Mouse (Mus musculus): ENCODE data around the gene Cyp2d26. TPM values are rescaled to one million over a fixed set of nuclear protein-coding genes. Genes with fewer than 3 reads are reported as not detected.
"Not testable (repeated sequence)": the region's sequence is repeated elsewhere in the genome, so short reads cannot be mapped to it uniquely, and the experiment has no call there.

Gene Cyp2d26
- not detected for total RNA-seq (2022)

DNA sequence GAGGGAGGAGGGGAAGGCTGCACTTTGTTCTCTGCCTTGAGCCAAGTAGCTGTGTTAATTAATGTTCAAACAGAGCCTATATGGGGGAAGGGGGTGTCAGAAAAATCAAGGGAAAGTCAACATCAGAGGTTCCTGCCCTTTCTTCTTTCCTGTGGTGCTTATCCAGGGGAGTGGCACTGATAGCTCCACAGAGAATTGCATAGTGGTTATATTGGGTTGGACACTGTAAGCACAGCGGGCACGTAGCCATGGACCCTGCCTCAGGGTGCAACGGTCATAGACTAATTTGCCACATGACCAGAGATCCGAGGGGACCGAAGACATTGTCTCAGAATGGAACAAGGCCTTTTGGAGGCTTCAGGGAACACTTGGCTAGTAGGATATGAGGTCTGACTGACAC lies at the start of gene Cyp2d26:
Cyp2d26 (minus strand) TSS at position 18 of the 400 bp plus-strand sequence.
- no peak for DNase-seq (ENCODE audit: low spot score in 2 of 2)

DNA sequence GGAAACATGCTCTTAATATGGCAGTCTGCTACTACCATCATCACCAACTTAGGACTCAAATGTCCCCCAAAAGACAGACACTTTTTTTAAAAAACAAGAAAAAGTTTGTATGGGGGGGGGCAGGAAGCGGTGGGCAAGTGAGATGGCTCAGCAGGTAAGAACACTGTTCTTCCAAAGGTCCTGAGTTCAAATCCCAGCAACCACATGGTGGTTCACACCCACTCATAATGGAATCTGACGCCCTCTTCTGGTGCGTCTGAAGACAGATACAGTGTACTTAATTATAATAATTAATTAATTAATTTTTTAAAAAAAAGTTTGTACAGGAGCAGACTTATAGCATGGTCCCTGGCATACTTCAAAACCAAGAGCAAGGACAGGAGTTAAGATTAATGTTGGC lies 45.1 kb upstream of the Cyp2d26 start:
- DNase-seq (ENCODE audit: low spot score in 2 of 2): no peak

DNA sequence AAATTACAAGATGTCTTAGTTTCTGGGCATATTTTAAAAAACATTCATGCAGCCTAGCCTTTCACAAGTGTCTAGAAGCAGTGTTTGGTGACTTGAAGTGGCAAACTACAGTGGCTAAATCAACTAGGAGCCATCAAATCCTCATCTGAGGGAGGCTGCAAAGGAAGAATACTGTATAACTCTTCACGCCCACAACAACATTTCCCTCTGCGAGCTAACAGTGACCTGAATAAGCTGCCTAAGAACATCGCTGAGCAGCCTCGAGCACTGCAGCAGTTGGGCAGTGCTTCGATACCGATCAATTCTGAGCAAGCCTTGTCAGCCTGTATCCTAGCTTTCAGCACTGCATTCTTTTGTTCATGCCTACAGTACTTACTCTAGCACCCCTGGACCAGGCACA lies 35.8 kb upstream of the Cyp2d26 start:
- no peak for DNase-seq (ENCODE audit: low spot score in 2 of 2)

DNA sequence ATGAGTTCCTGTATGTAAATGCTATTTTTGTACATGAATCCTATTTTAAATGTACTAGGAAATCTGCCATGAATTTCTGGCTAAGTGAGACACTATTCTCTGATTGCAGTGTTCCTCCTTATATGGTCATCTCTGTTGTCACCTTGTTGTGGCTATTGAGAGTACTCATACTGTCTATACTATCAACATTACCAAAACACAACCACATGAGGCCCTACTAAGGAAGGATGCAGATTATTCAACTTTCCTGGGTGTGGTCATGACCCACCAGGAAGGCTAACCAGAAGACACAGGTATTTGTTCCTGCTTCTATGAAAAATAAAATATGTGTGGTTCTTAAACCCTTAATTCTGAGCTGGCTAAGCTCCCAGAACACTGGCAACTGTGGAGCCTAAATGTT lies 31.8 kb upstream of the Cyp2d26 start:
- DNase-seq (ENCODE audit: low spot score in 2 of 2): no peak

DNA sequence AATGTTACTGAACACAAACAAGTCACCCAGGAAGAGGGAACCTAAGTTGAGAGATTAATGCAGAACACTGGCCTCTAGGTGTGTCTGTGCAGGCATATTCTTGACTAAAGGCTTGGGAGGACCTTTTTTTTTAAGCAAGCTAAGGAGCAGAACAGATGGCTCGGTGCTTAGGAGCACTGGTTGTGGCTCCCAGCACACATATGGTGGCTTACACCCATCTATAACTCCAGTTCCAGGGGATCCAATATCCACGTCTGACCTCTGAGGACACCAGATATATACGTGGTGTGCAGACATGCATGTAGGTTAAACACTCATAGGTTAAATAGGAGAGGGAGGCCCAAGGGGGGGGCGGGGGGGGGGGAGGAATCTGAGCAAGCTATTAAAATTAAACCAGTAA lies 28.3 kb upstream of the Cyp2d26 start:
- no peak for DNase-seq (ENCODE audit: low spot score in 2 of 2)

DNA sequence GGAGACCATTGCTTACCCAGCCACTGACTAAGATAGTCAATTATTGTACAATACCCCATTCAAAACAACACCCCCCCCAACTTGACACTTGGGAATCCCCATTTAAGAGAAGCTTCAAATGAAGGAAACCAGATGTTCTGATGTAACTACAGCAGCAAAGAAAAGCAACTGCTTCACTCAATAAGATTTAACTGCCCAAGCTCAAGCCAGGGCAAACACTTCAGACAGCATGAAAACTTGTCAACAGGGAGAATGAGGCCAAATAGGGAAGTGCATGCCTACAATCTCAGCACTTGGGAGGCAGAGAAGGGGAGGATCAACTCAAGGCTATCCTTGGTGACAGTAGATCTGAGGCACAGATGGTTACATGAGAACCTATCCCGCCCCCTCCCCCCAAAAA lies 27.6 kb upstream of the Cyp2d26 start:
- DNase-seq (ENCODE audit: low spot score in 2 of 2): no peak

DNA sequence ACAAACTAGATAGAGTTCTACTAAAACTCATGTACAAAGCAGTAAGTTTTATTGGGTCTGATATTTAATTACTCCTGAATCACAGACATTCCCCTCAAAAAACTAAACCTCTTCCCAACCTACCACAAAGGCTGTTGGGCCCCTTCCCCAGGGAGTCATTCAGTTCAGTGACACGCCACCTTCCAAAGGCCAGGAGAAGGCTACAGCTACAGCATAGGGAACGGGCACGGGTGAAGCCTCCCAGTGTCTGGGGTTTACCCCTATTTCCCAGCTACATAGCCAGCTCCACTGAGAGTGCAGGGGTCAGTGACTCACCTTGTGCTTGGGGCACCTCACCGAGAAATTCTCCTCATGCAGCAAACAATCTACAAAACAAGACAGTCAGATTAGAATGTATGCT lies 21.2 kb upstream of the Cyp2d26 start:
- DNase-seq (ENCODE audit: low spot score in 2 of 2): no peak

DNA sequence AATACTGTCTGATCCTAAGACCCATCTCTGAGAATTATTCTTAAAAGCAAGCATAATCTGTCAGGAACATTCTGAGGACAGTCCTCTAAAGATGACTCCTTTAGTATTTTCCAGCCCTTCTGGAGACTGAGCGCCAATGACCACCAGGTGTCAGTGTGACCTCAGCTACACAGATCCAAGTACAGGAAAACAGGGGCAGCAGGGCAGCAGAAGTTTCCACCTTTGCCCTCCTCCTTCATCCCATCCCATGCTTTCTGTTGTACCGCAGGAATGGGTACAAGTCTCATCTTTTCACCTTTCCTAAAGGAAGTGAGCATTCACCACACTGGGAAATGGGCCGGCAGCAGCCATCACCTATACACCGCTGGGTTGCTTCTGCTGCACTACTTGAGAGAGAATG lies 20.7 kb upstream of the Cyp2d26 start:
- peak in 1 of 2 experiments; percentile 56 for DNase-seq (ENCODE audit: low spot score in 2 of 2)

DNA sequence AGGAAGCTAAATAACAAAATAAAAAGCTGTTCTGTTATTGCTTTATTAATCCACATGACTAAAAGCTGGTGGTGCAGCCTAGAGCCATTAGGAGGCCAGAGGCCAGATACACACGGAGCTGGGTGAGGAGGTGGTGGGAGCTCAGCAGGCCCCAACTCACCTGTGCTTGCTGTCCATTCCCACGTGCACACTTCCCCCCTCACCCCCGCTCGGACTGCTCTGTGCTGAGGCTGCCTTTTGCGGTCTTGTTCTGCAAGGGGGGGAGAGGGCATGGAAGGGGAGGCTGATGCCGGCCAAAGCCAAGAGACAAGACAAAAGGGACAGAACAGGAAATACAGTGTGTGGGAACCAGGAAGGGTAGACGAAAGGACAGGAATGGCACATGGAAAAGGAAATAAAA lies 20.2 kb upstream of the Cyp2d26 start:
- no peak for DNase-seq (ENCODE audit: low spot score in 2 of 2)

DNA sequence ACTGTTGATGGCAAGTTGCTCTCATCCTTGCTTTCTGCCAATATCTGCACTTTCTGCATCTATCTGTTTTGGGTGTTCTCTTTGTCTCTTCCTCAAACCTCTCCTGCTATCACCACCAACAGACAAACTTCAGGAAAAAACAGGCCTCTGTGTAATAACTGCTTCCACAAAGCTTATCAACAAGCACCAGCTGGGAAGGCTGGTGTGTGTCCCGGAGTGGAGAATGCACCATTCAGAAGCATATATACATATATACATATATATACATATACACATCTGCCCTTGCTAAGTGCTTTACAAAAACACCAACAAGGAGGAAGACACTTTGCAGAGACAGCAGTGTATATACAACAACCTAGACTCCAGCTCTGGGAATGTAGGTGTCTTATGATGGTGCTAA lies 16.5 kb upstream of the Cyp2d26 start:
- DNase-seq (ENCODE audit: low spot score in 2 of 2): no peak

DNA sequence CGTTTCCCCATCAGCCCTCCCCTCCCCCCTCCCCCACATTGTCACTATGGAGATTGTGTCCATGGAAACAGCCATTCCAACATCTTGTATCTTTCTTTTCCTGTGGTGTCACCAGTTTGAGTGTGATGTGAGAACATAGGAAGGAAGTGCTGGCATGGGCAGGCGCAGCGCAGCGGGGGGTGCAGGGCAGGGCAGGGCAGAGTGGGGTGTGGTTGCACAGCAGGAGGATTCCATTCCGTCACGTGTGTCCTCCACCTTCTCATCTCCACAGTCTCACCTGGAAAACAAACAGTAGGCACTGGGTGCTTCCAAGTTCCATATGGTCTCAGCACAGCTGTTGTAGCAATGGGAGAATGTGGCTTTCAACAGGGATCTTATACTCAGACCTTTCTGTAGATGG lies 15.4 kb upstream of the Cyp2d26 start:
- DNase-seq (ENCODE audit: low spot score in 2 of 2): no peak

DNA sequence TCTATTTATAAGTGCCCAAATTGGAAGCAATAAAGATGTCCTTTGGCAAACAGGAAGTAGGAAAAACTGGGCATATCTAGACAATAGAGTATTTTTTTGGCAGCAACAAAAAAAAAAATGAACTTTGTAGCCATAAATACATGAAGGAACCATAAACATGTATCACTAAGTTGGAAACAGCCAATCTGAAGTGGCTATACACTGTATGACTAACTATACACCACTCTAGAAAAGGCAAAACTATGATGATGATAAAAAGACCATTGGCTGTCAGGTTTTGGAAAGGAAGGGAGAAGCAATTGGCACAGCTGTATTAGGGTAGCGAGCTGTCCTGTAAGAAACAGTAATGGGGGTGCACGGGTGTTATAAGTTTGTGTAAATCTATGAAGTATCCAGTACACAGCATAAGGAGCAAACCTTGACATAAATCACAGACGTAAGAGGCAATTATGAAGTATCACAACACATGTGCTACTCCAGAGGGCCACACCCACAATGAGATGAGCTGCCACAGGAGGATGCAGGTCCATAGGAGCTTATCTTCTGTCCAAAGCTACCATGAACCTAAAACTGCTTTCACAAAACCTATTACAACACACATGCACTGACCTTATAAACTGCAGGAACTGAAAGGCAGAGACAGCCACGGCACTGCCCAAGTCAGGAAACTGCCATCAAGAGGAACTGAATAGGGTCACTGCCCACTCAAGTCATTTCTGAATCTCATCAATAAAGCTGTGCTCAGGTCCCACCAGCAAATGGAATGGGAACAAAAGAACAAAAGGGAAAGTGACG lies 13.1 kb upstream of the Cyp2d26 start:
- DNase-seq (ENCODE audit: low spot score in 2 of 2): no peak

DNA sequence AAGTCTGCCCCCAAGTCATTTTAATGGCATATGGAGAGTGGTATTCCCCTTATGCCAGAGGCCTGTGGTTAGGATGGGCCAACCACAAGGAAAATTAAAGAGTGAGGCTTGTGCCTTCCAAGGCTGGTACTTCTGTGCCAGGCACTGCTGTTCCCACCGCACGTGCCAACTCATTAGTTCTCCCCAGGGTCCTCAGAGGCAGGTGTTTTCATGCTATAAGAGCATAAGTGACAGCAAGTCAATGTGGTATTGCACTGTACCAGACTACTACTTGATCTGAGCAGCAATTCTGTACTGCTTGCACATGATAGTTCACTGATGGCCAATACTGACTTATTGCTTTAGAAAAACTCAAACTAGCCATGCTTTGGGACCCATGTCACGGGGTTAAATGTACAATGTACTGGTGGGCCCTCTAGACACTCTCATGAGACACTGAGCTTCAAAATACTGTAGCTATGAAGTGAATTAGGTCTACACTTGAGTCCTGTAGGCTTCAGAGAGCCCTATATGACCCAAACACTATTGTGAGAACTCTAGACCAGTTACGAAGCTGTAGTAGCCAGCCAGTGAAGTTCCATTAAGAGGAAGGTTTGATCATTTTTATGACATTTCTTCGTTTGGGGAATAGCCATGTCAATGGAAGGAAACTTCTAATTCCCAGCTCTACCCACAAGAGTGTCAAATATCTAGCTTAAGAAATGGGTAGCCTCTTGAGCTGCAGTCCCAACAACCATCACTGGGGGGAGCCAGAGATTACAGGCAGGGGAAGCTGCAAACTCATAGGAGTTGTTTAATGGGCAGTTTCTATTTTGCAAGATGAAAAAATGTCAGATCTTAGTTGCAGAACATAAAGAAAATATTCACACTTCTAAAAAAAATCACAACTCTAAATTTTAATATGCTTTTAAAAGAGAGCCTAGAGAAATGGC lies 10.9 kb upstream of the Cyp2d26 start:
- peak; percentile 40 to 96 for DNase-seq (ENCODE audit: low spot score in 2 of 2)

DNA sequence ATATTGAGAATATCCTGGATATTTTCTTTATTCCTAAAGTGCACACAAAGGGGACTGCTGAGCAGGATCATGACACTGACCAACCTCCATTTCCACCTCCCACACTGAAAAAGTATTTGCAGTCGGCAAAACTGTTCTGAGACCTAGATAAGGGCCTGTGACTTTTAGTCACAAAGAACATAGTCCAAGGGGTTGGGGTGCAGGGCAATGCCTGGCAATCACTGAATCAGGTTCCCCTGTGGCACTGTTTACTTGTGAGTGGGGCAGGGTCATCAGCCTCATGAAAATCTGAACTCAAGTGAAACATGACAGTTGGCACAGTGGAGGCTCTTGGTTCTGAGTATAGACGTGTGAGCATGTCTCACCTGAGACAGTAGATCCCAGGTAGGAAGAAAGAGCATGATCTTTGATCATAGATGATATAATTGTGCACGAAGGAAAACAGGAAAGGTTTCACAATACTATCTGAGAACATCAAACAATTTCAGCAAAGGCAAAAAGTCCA lies 1.9 kb upstream of the Cyp2d26 start:
- DNase-seq (ENCODE audit: low spot score in 2 of 2): no peak

DNA sequence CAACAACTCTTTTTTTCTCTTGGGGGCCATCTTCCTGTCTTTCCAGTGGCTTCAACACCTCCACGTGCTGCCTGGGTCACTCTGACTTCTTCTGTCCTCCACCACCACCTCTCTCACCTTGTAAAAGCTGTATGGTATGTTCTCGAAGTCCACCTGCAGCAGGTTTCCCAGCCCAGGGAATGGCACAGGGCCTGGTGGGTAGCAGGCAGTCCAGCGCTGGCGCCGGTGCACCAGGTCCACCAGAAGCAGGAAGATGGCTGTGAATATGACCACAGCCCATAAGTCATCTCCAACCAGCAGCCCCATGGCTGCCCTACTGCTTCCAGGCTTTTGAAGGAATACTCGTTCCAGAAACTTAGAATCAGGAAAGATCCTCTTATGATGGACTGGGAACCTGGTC lies 226 bp downstream of the Cyp2d26 start:
- DNase-seq (ENCODE audit: low spot score in 2 of 2): no peak

DNA sequence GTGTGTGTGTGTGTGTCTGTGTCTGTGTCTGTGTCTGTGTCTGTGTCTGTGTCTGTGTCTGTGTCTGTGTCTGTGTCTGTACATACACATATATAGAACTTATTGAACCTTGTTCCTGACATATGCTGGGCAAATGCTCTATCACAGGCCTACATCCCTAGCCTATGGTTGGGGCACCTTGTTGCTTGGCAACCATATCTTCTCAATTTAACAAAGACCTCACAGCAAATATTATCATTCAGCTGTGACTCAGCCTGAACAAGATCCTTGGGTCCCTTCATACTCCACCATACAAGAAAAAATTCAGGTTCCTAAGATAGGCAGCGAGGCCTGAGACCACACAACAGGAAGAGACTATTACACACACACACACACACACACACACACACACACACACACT lies 640 bp downstream of the Cyp2d26 start:
- DNase-seq (ENCODE audit: low spot score in 2 of 2): no peak

DNA sequence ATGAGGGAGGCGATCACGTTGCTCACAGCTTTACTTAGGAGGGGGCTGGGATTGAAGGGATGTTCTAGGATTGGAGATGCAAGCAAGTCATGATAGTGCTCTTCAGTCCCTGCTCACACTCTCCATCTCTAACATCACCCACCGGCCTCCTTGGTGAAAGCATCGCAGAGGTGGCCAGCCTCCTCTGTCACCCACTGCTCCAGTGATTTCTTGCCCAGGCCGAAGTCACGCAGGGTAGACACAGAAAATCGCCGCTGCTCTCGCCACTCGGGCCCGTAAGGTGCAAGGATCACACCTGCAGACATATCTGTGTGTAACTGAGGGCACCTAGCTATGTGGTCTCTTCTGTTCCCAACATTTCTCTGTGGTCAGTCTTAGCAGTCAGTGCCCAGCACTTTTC lies 1.5 kb downstream of the Cyp2d26 start:
- DNase-seq (ENCODE audit: low spot score in 2 of 2): no peak

DNA sequence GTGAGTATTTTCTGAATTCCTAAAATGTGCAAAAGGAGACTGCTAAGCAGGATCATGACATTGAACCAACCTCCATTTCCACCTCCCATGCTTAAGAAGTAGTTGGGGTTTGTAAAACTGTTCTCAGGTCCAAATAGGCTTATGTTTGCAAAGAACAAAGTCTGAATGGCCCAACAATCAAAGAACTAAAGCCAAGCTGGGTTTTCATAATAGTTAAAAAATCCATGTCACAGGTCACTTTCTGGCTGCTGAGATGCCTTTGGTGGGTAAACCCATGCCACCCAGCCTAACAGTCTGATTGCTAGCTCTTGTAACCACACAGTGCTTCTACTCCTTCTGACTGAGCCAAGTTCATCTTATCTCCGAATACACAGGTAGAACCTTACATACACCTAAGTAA lies 9.5 kb downstream of the Cyp2d26 start:
- DNase-seq (ENCODE audit: low spot score in 2 of 2): no peak

DNA sequence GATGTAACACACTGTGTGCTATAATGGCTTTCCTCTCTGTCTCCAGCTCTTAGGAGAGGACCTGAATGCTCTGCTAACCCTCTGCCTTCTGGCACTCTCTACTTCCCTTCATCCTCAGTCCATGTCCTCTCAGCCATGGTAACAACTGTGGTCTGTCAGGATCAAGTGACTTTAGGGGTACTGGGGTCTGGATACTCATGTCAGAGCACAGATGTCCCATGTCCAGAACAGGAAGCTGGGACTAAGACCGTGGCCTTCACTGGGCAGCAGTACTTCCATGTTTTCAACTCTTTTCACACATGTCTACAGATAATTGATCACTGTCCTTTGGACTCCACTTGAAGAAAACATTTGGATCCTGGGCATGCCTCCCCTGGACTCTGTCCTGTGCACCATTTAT lies 10.3 kb downstream of the Cyp2d26 start:
- DNase-seq (ENCODE audit: low spot score in 2 of 2): no peak

DNA sequence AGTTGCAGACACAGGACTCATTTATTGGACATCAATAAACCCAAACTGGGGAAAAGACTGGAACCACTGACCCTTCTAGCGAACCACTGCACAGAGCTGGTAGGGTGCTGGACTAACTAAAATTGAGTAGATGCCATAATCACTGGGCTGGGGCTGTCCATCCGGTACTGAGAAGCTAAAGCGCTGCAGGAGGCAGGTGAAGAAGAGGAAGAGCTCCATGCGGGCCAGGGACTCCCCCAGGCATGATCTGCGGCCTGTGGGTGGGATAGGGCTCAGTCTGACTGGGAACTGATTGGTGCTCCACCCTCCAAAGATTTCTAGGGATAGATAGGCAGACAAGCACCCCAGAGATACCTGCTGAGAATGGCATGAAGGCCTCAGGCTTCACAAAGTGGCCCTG lies 16.2 kb downstream of the Cyp2d26 start:
- not testable (repeated sequence) for DNase-seq (ENCODE audit: low spot score in 2 of 2)

DNA sequence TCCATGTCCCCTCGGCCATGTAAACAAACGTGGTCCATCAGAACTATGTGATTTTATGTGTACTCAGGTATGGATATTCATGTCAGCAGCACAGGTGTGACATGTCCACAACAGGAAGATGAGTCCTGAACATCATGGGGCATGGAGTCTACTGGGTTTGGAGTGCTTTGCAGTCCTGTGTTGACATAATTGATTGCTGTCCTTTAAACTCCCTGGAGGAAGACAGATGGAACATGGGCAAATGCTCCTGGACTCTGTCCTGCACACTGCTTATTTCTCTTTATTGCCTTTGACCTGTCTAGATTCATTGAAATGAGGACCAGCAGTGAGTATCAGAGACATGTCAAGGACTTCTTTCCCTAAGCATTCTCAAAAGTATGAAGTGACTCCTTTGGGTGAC lies 28.2 kb downstream of the Cyp2d26 start:
- no peak for DNase-seq (ENCODE audit: low spot score in 2 of 2)

DNA sequence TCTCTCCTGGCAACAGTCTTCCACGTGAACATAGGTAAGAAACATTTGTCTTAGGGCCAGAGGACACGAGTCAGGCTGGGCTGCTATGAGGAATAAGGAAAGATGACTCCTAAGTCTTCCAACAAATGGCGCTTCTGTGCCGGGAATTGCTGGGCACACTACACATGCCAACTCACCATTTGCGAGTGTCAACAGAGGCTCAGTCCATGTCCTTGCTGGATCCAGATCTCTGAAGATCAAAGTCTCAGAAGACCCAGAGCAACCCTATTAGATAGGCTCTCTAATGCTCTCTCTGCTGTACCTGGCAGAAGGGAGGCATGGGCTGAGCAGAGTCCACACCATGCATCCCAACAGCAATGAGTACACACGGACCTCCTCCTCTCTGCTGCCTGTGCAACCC lies 29.2 kb downstream of the Cyp2d26 start:
- DNase-seq (ENCODE audit: low spot score in 2 of 2): no peak

Data from left cerebral cortex, adult 8-10 months (tissue).